Mouse (Mus musculus): ENCODE results near the gene Ndufs8. TPM values are rescaled to one million over a fixed set of nuclear protein-coding genes. Genes with fewer than 3 reads are reported as not detected.
A peak's percentile ranks its signal among the peaks of the same experiment; 100 is the strongest.

Gene Ndufs8
- total and polyA plus RNA-seq, 3 experiments: 195 to 248 (median 216) TPM

GRCm38 (mm10) chr19:3926279-3926678 is 13.7 kb upstream of the Ndufs8 start:
- dilution Hi-C loops (cut with MboI; ENCODE audit: extremely low pct_ligation_motif_present, extremely low pct_unique_long_range_greater_than_20kb, low sequenced_read_pairs) (no loop called here), in situ Hi-C loops (cut with MboI; ENCODE audit: low pct_ligation_motif_present, low pct_unique_long_range_greater_than_20kb, low sequenced_read_pairs) (no loop called here)
- Histone ChIP-seq H3K4me2 (ENCODE audit: insufficient read depth, low read depth, poor library complexity, severe bottlenecking) (no peak overlapping the region), H3K27ac (ENCODE audit: insufficient read depth, low read depth) (no peak overlapping the region), H3K9ac (ENCODE audit: insufficient read depth, low read depth) (no peak overlapping the region), H3K9me3 (replicated peaks; ENCODE audit: low read length) (no peaks in the 10 kb centered on the region), H3K27me3 (replicated peaks) (no peaks in the 10 kb centered on the region), H3K4me1 (ENCODE audit: control insufficient read depth in 1 of 2, insufficient read depth in 2 of 2) (peaks cover 50 to 86% of the 10 kb centered on the region in 2 experiments), H3K36me3 (replicated peaks in 1 of 2; ENCODE audit: control insufficient read depth in 1 of 2, insufficient read depth in 1 of 2, low read length in 1 of 2) (peaks cover 0 to under 1% of the 10 kb centered on the region in 2 experiments), H3K79me2 (replicated peaks; ENCODE audit: control insufficient read depth, extremely low read depth, insufficient read depth, poor library complexity, severe bottlenecking) (no peaks in the 10 kb centered on the region), H3K4me3 (replicated peaks in 1 of 3; ENCODE audit: low read depth in 2 of 3, low read length in 2 of 3, poor library complexity in 1 of 3) (no peak overlapping the region)
- no peak for DNase-seq (ENCODE audit: extremely low read depth)
- TF ChIP-seq NELFE (IDR thresholded peaks at IDR 0.05; ENCODE audit: low read depth, low read length) (no peak), CTCF (conservative IDR thresholded peaks at IDR 0.05 in 1 of 2, IDR thresholded peaks at IDR 0.05 in 1 of 2; ENCODE audit: low read depth in 2 of 2, low read length in 2 of 2) (peak in 1 of 2 experiments; percentile 34; a peak in 2 of 4 replicates)

- Histone ChIP-seq H3K27me3 (replicated peaks) (no peaks in the 10 kb centered on the region), H3K79me2 (replicated peaks; ENCODE audit: control insufficient read depth, extremely low read depth, insufficient read depth, poor library complexity, severe bottlenecking) (no peaks in the 10 kb centered on the region), H3K9ac (ENCODE audit: insufficient read depth, low read depth) (no peak overlapping the region), H3K4me2 (ENCODE audit: insufficient read depth, low read depth, poor library complexity, severe bottlenecking) (no peak overlapping the region), H3K27ac (ENCODE audit: insufficient read depth, low read depth) (no peak overlapping the region), H3K4me1 (ENCODE audit: control insufficient read depth in 1 of 2, insufficient read depth in 2 of 2) (peaks cover 50 to 82% of the 10 kb centered on the region in 2 experiments), H3K4me3 (replicated peaks in 1 of 3; ENCODE audit: low read depth in 2 of 3, low read length in 2 of 3, poor library complexity in 1 of 3) (no peak overlapping the region), H3K9me3 (replicated peaks; ENCODE audit: low read length) (no peaks in the 10 kb centered on the region), H3K36me3 (replicated peaks in 1 of 2; ENCODE audit: control insufficient read depth in 1 of 2, insufficient read depth in 1 of 2, low read length in 1 of 2) (peaks cover 0 to 5% of the 10 kb centered on the region in 2 experiments)
- no peak for TF ChIP-seq NELFE (IDR thresholded peaks at IDR 0.05; ENCODE audit: low read depth, low read length)
- TF ChIP-seq CTCF (conservative IDR thresholded peaks at IDR 0.05 in 1 of 2, IDR thresholded peaks at IDR 0.05 in 1 of 2; ENCODE audit: low read depth in 2 of 2, low read length in 2 of 2): no peak
- TF ChIP-seq JUN (IDR thresholded peaks at IDR 0.05; ENCODE audit: insufficient read depth, low read depth, low read length): no peak
- TF ChIP-seq SIN3A (IDR thresholded peaks at IDR 0.05; ENCODE audit: low read length): no peak
- TF ChIP-seq UBTF (IDR thresholded peaks at IDR 0.05; ENCODE audit: low read depth, low read length): no peak
- TF ChIP-seq KAT2A (IDR thresholded peaks at IDR 0.05; ENCODE audit: insufficient replicate concordance, low read length): no peak
- TF ChIP-seq MAZ (IDR thresholded peaks at IDR 0.05; ENCODE audit: low read depth, low read length): no peak
- TF ChIP-seq PAX5 (IDR thresholded peaks at IDR 0.05; ENCODE audit: low read length): no peak
- TF ChIP-seq USF1 (IDR thresholded peaks at IDR 0.05; ENCODE audit: low read depth, low read length): no peak
- no peak for TF ChIP-seq GABPA (IDR thresholded peaks at IDR 0.05; ENCODE audit: insufficient replicate concordance, low read depth, low read length)
- TF ChIP-seq MXI1 (IDR thresholded peaks at IDR 0.05; ENCODE audit: low read depth, low read length): no peak
- no peak for TF ChIP-seq RAD21 (IDR thresholded peaks at IDR 0.05; ENCODE audit: low read depth, low read length)
- no peak for TF ChIP-seq MAX (IDR thresholded peaks at IDR 0.05; ENCODE audit: low read length)
- dilution Hi-C loops (cut with MboI; ENCODE audit: extremely low pct_ligation_motif_present, extremely low pct_unique_long_range_greater_than_20kb, low sequenced_read_pairs): no loop called here
- in situ Hi-C loops (cut with MboI; ENCODE audit: low pct_ligation_motif_present, low pct_unique_long_range_greater_than_20kb, low sequenced_read_pairs): no loop called here
- no peak for DNase-seq (ENCODE audit: extremely low read depth)
Observed at GRCm38 (mm10) chr19:3925859-3926258, 13.3 kb upstream of the Ndufs8 start.

- in situ Hi-C loops (cut with MboI; ENCODE audit: low pct_ligation_motif_present, low pct_unique_long_range_greater_than_20kb, low sequenced_read_pairs) (no loop called here), dilution Hi-C loops (cut with MboI; ENCODE audit: extremely low pct_ligation_motif_present, extremely low pct_unique_long_range_greater_than_20kb, low sequenced_read_pairs) (no loop called here)
- Histone ChIP-seq H3K4me3 (replicated peaks in 1 of 3; ENCODE audit: low read depth in 2 of 3, low read length in 2 of 3, poor library complexity in 1 of 3) (no peak overlapping the region), H3K4me1 (ENCODE audit: control insufficient read depth in 1 of 2, insufficient read depth in 2 of 2) (peaks cover 43 to 72% of the 10 kb centered on the region in 2 experiments), H3K27ac (ENCODE audit: insufficient read depth, low read depth) (no peak overlapping the region), H3K9ac (ENCODE audit: insufficient read depth, low read depth) (no peak overlapping the region), H3K4me2 (ENCODE audit: insufficient read depth, low read depth, poor library complexity, severe bottlenecking) (no peak overlapping the region), H3K9me3 (replicated peaks; ENCODE audit: low read length) (no peaks in the 10 kb centered on the region), H3K36me3 (replicated peaks in 1 of 2; ENCODE audit: control insufficient read depth in 1 of 2, insufficient read depth in 1 of 2, low read length in 1 of 2) (peaks cover 0 to 12% of the 10 kb centered on the region in 2 experiments), H3K27me3 (replicated peaks) (no peaks in the 10 kb centered on the region), H3K79me2 (replicated peaks; ENCODE audit: control insufficient read depth, extremely low read depth, insufficient read depth, poor library complexity, severe bottlenecking) (no peaks in the 10 kb centered on the region)
- DNase-seq (ENCODE audit: extremely low read depth): no peak
- TF ChIP-seq MYC (IDR thresholded peaks at IDR 0.05; ENCODE audit: low read depth, low read length): no peak
- TF ChIP-seq HCFC1 (IDR thresholded peaks at IDR 0.05; ENCODE audit: low read depth, low read length): no peak
- no peak for TF ChIP-seq TBP (conservative IDR thresholded peaks at IDR 0.05; ENCODE audit: low read depth, low read length)
- no peak for TF ChIP-seq NELFE (IDR thresholded peaks at IDR 0.05; ENCODE audit: low read depth, low read length)
- no peak for TF ChIP-seq JUN (IDR thresholded peaks at IDR 0.05; ENCODE audit: insufficient read depth, low read depth, low read length)
- no peak for TF ChIP-seq EP300 (IDR thresholded peaks at IDR 0.05; ENCODE audit: low read length)
- no peak for TF ChIP-seq CHD1 (IDR thresholded peaks at IDR 0.05; ENCODE audit: low read depth, low read length)
Observed at GRCm38 (mm10) chr19:3924868-3925267, 12.3 kb upstream of the Ndufs8 start.

All from CH12.LX (cell line).